Comparison of ENCODE assay signal across 25 mouse cellular contexts in the genomic region with DNA sequence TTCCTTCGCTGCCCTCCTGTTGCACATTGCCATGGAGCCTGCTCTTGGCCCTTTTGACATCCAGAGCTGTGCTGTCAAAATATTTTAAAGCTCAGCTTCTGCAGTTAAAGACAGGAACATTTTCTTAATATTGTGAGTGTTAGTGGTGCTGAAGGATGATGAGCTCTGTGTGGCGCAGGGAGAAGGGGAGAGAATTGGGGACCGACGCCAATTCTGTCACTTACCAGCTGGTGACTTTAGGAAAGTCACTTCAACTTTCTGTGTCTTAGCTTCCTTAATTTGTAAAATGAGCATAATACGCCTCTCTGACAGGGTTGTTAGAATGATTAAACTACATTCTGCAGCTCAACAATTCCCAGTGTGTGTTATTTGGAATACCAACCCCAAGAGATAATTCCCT.
DNase-seq lines count a peak whose midpoint lies in the region; ATAC-seq and TF ChIP-seq lines count a peak whose summit lies in the region.
"Had no signal": no experiment of that assay in that cellular context is flagged by ENCODE, and none has a peak within 500 bp of the region (broad histone marks: within the 10 kb centered on the region; RNA-seq: fewer than 3 reads in every experiment).

No protein-coding gene starts in this region.

- H3K9me3 ChIP-seq in lung, embryonic 14.5 days (ENCODE audit: low read depth, low read length): no peaks in the 10 kb centered on the region
- H3K9me3 ChIP-seq in hindbrain, embryonic 14.5 days (ENCODE audit: control insufficient read depth, low read length): no peaks in the 10 kb centered on the region
- H3K9me3 ChIP-seq: embryonic facial prominence, embryonic 13.5 days; G1E; hindbrain, embryonic 12.5 days; kidney, embryonic 15.5 days; limb, embryonic 13.5 days; liver, embryonic 12.5 days had no signal

- peak; percentile 55 for ATAC-seq in frontal cortex, adult (ENCODE audit: low TSS enrichment)
- 0 out of 2 replicates have a peak, but pooled peaks have one; percentile 28 for ATAC-seq in lung, embryonic 14.5 days (ENCODE audit: insufficient read depth)
- ATAC-seq in hindbrain, embryonic 14.5 days (ENCODE audit: low FRiP score): no peak
- ATAC-seq: liver, embryonic 12.5 days had no signal

- TF ChIP-seq POLR2A in brain, embryonic 14.5 days (IDR thresholded peaks at IDR 0.05; ENCODE audit: borderline replicate concordance, extremely low read depth, insufficient read depth, insufficient read length, poor library complexity, severe bottlenecking): no peak

- DNase-seq in frontal cortex, postnatal 14 days (ENCODE audit: low spot score in 2 of 2): no peak
- DNase-seq in lung, embryonic 14.5 days: peak; percentile 64
- no peak for DNase-seq in lung, postnatal 25 days (ENCODE audit: low spot score)
- peak; percentile 17 for DNase-seq in brain, embryonic 14.5 days (ENCODE audit: low read depth)
- DNase-seq in right cerebral cortex, postnatal 4 days: peak; percentile 43
- no peak for DNase-seq in hindbrain, embryonic 14.5 days (ENCODE audit: low spot score)
- DNase-seq: adrenal gland, adult 2 months; cerebellum, adult 8-10 months; cerebellum, postnatal 36 days; embryo, embryonic 11 days; kidney, adult 11 months; kidney, postnatal 36 days; lung, adult 18-20 months; lung, postnatal 4 days; midbrain, embryonic 14.5 days; spleen, adult 18-20 months had no signal

- 51% methylated on average over 5 of the region's 5 CpGs for WGBS in lung, embryonic 14.5 days
- 82% methylated on average over 5 of the region's 5 CpGs for whole genome bisulfite sequencing in hindbrain, embryonic 14.5 days

- H3K27ac ChIP-seq in lung, embryonic 14.5 days (ENCODE audit: low read depth): no peak overlapping the region
- no peak overlapping the region for H3K27ac ChIP-seq in hindbrain, embryonic 14.5 days
- H3K27ac ChIP-seq: embryonic facial prominence, embryonic 13.5 days; hindbrain, embryonic 12.5 days; kidney, embryonic 15.5 days; limb, embryonic 13.5 days; liver, embryonic 12.5 days had no signal

- no peaks in the 10 kb centered on the region for H3K27me3 ChIP-seq in lung, embryonic 14.5 days (ENCODE audit: insufficient read depth, low read length)
- no peaks in the 10 kb centered on the region for H3K27me3 ChIP-seq in hindbrain, embryonic 14.5 days (ENCODE audit: control insufficient read depth, insufficient read depth, low read length)
- H3K27me3 ChIP-seq: CH12.LX; embryonic facial prominence, embryonic 13.5 days; hindbrain, embryonic 12.5 days; kidney, embryonic 15.5 days; limb, embryonic 13.5 days; liver, embryonic 12.5 days had no signal

- TF ChIP-seq CTCF in lung, embryonic 14.5 days (IDR thresholded peaks at IDR 0.05; ENCODE audit: low read depth): no peak
- TF ChIP-seq CTCF in brain, embryonic 14.5 days (IDR thresholded peaks at IDR 0.05; ENCODE audit: borderline replicate concordance, extremely low read depth, insufficient read depth, insufficient read length): no peak

- no peak overlapping the region for H3K9ac ChIP-seq in lung, embryonic 14.5 days
- no peak overlapping the region for H3K9ac ChIP-seq in hindbrain, embryonic 14.5 days
- H3K9ac ChIP-seq: embryonic facial prominence, embryonic 13.5 days; hindbrain, embryonic 12.5 days; kidney, embryonic 15.5 days; limb, embryonic 13.5 days; liver, embryonic 12.5 days had no signal

- no peaks in the 10 kb centered on the region for H3K4me1 ChIP-seq in lung, embryonic 14.5 days (ENCODE audit: insufficient read depth)
- no peaks in the 10 kb centered on the region for H3K4me1 ChIP-seq in hindbrain, embryonic 14.5 days (replicated peaks; ENCODE audit: control insufficient read depth, insufficient read depth, low read length)
- H3K4me1 ChIP-seq: embryonic facial prominence, embryonic 13.5 days; hindbrain, embryonic 12.5 days; kidney, embryonic 15.5 days; liver, embryonic 12.5 days had no signal

- H3K36me3 ChIP-seq in lung, embryonic 14.5 days (ENCODE audit: insufficient read depth): no peaks in the 10 kb centered on the region
- H3K36me3 ChIP-seq in hindbrain, embryonic 14.5 days (replicated peaks; ENCODE audit: control insufficient read depth, insufficient read depth): no peaks in the 10 kb centered on the region
- H3K36me3 ChIP-seq: embryonic facial prominence, embryonic 13.5 days; G1E; hindbrain, embryonic 12.5 days; kidney, embryonic 15.5 days; limb, embryonic 13.5 days; liver, embryonic 12.5 days had no signal

- no peak overlapping the region for H3K4me3 ChIP-seq in lung, embryonic 14.5 days (ENCODE audit: low read depth, low read length)
- H3K4me3 ChIP-seq in hindbrain, embryonic 14.5 days (replicated peaks; ENCODE audit: low read length): no peak overlapping the region
- H3K4me3 ChIP-seq: embryonic facial prominence, embryonic 13.5 days; erythroblast, embryonic 14.5 days; hindbrain, embryonic 12.5 days; kidney, embryonic 15.5 days; limb, embryonic 13.5 days; liver, embryonic 12.5 days had no signal

- H3K4me2 ChIP-seq in lung, embryonic 14.5 days: no peak overlapping the region
- no peak overlapping the region for H3K4me2 ChIP-seq in hindbrain, embryonic 14.5 days (replicated peaks)
- H3K4me2 ChIP-seq: embryonic facial prominence, embryonic 13.5 days; hindbrain, embryonic 12.5 days; kidney, embryonic 15.5 days; limb, embryonic 13.5 days; liver, embryonic 12.5 days had no signal

Comparison
In these comparisons a context has a peak if more than half of its experiments do, and no peak if none do; other contexts are left out.
1. DNase-seq: peak in lung, embryonic 14.5 days (single experiment), brain, embryonic 14.5 days (single experiment) and right cerebral cortex, postnatal 4 days (single experiment); none in frontal cortex, postnatal 14 days (0 of 2), lung, postnatal 25 days (single experiment) and hindbrain, embryonic 14.5 days (single experiment).